Mouse (Mus musculus): ENCODE results near the gene Olfm2. TPM values are rescaled to one million over a fixed set of nuclear protein-coding genes. Genes with fewer than 3 reads are reported as not detected.
A peak's percentile ranks its signal among the peaks of the same experiment; 100 is the strongest.

The Olfm2 gene
- polyA plus RNA-seq, 1 experiment: 0.09 TPM

GRCm38 (mm10) chr9:20761388-20761787, 15.2 kb upstream of the Olfm2 start:
- Histone ChIP-seq H3K36me3 (ENCODE audit: control insufficient read depth, insufficient read depth) (no peaks in the 10 kb centered on the region), H3ac (ENCODE audit: control insufficient read depth, insufficient read length, low read depth) (no peak overlapping the region), H3K4me3 (ENCODE audit: insufficient read depth, poor library complexity, severe bottlenecking) (no peak overlapping the region), H3K27me3 (ENCODE audit: control insufficient read depth, insufficient read depth, insufficient read length) (no peaks in the 10 kb centered on the region), H3K79me2 (ENCODE audit: control insufficient read depth, insufficient read depth) (no peaks in the 10 kb centered on the region), H3K79me3 (ENCODE audit: low read depth) (no peaks in the 10 kb centered on the region)
- TF ChIP-seq CTCF (IDR thresholded peaks at IDR 0.05; ENCODE audit: control insufficient read depth, insufficient read depth, insufficient read length) (no peak), MYOG (IDR thresholded peaks at IDR 0.05; ENCODE audit: control insufficient read depth, extremely low read depth, insufficient read length) (no peak), USF1 (IDR thresholded peaks at IDR 0.05; ENCODE audit: low read depth) (no peak), FOSL1 (IDR thresholded peaks at IDR 0.05; ENCODE audit: insufficient read depth, low read length, poor library complexity, severe bottlenecking) (no peak), CEBPB (IDR thresholded peaks at IDR 0.05; ENCODE audit: low read depth) (no peak), MYOD1 (IDR thresholded peaks at IDR 0.05; ENCODE audit: control insufficient read depth, insufficient read length, low read depth) (no peak), MAX (IDR thresholded peaks at IDR 0.05) (no peak)

DNA sequence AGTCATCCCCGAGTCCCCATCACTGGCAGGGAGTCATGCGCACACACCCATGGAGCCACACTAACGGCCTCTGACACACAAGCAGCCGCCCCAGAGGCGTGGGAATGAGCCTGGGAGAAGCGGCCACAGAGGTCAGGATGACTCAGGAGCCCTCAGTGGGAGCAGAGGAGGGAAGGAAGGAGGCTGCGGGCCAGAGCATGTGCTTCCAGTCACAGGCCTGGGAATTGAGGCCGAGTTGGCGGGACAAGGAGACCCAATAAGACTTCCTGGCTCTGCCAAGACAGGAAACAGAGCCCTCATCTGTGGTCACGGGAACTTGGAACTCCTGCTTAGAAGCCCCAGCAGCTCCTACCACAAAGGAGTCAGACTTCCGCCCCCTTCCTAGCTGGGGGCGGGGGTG, 14.7 kb upstream of the Olfm2 start:
- H3K27me3 ChIP-seq (ENCODE audit: control insufficient read depth, insufficient read depth, insufficient read length): no peaks in the 10 kb centered on the region
- H3K36me3 ChIP-seq (ENCODE audit: control insufficient read depth, insufficient read depth): no peaks in the 10 kb centered on the region
- H3ac ChIP-seq (ENCODE audit: control insufficient read depth, insufficient read length, low read depth): no peak overlapping the region
- TF ChIP-seq CEBPB (IDR thresholded peaks at IDR 0.05; ENCODE audit: low read depth) (no peak), CTCF (IDR thresholded peaks at IDR 0.05; ENCODE audit: control insufficient read depth, insufficient read depth, insufficient read length) (no peak), MYOD1 (IDR thresholded peaks at IDR 0.05; ENCODE audit: control insufficient read depth, insufficient read length, low read depth) (no peak), MAX (IDR thresholded peaks at IDR 0.05) (peak; percentile 100), MYOG (IDR thresholded peaks at IDR 0.05; ENCODE audit: control insufficient read depth, extremely low read depth, insufficient read length) (no peak), FOSL1 (IDR thresholded peaks at IDR 0.05; ENCODE audit: insufficient read depth, low read length, poor library complexity, severe bottlenecking) (no peak), USF1 (IDR thresholded peaks at IDR 0.05; ENCODE audit: low read depth) (peak; percentile 5)
- no peak overlapping the region for H3K4me3 ChIP-seq (ENCODE audit: insufficient read depth, poor library complexity, severe bottlenecking)
- H3K79me2 ChIP-seq (ENCODE audit: control insufficient read depth, insufficient read depth): no peaks in the 10 kb centered on the region
- H3K79me3 ChIP-seq (ENCODE audit: low read depth): no peaks in the 10 kb centered on the region

DNA sequence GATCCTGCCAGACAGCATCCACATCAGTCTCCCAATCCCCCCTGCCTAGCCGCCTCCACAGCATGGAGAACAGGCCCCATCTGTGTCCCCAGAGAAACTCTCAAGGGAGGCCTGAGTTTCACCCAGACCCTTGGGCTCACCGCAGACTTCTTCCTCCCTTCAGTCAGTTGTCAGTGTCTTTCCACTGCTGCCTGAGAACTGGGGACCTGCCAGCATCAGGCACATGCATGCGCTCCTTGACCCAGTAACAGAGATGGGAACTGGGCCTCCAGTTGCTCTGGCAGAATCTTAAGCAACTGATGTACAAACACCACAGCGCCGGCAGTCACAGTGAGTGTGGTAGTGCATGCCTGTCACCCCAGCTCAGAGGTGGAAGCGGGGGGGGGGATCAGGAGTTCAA, 12.7 kb upstream of the Olfm2 start:
- no peaks in the 10 kb centered on the region for H3K36me3 ChIP-seq (ENCODE audit: control insufficient read depth, insufficient read depth)
- H3K79me2 ChIP-seq (ENCODE audit: control insufficient read depth, insufficient read depth): no peaks in the 10 kb centered on the region
- TF ChIP-seq USF1 (IDR thresholded peaks at IDR 0.05; ENCODE audit: low read depth) (no peak), FOSL1 (IDR thresholded peaks at IDR 0.05; ENCODE audit: insufficient read depth, low read length, poor library complexity, severe bottlenecking) (no peak), CTCF (IDR thresholded peaks at IDR 0.05; ENCODE audit: control insufficient read depth, insufficient read depth, insufficient read length) (no peak), MYOG (IDR thresholded peaks at IDR 0.05; ENCODE audit: control insufficient read depth, extremely low read depth, insufficient read length) (no peak), MYOD1 (IDR thresholded peaks at IDR 0.05; ENCODE audit: control insufficient read depth, insufficient read length, low read depth) (no peak), CEBPB (IDR thresholded peaks at IDR 0.05; ENCODE audit: low read depth) (no peak), MAX (IDR thresholded peaks at IDR 0.05) (no peak)
- H3K27me3 ChIP-seq (ENCODE audit: control insufficient read depth, insufficient read depth, insufficient read length): no peaks in the 10 kb centered on the region
- H3ac ChIP-seq (ENCODE audit: control insufficient read depth, insufficient read length, low read depth): no peak overlapping the region
- no peak overlapping the region for H3K4me3 ChIP-seq (ENCODE audit: insufficient read depth, poor library complexity, severe bottlenecking)
- H3K79me3 ChIP-seq (ENCODE audit: low read depth): no peaks in the 10 kb centered on the region

DNA sequence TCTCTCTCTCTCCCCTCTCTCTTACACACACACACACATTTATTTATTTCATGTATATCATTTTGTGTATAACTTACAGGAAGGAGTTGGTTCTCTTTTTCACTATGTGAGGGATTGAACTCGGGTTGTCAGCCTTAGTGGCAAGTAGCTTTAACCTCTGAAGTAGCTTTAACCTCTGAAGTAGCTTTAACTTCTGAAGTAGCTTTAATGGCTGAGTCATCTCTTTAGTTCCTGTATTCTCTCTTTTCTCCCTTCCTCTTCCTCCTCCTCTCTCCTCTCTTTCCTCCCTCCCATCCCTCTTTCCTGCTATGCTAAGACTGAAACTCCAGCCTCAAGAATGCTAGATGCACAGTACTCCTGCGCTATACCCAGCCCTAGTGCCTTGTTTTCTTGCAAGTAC, 12.1 kb upstream of the Olfm2 start:
- Histone ChIP-seq H3K79me2 (ENCODE audit: control insufficient read depth, insufficient read depth) (no peaks in the 10 kb centered on the region), H3K79me3 (ENCODE audit: low read depth) (no peaks in the 10 kb centered on the region), H3K4me3 (ENCODE audit: insufficient read depth, poor library complexity, severe bottlenecking) (no peak overlapping the region), H3K36me3 (ENCODE audit: control insufficient read depth, insufficient read depth) (no peaks in the 10 kb centered on the region), H3K27me3 (ENCODE audit: control insufficient read depth, insufficient read depth, insufficient read length) (no peaks in the 10 kb centered on the region), H3ac (ENCODE audit: control insufficient read depth, insufficient read length, low read depth) (no peak overlapping the region)
- TF ChIP-seq CEBPB (IDR thresholded peaks at IDR 0.05; ENCODE audit: low read depth): no peak
- TF ChIP-seq USF1 (IDR thresholded peaks at IDR 0.05; ENCODE audit: low read depth): no peak
- no peak for TF ChIP-seq FOSL1 (IDR thresholded peaks at IDR 0.05; ENCODE audit: insufficient read depth, low read length, poor library complexity, severe bottlenecking)
- TF ChIP-seq MYOG (IDR thresholded peaks at IDR 0.05; ENCODE audit: control insufficient read depth, extremely low read depth, insufficient read length): no peak
- TF ChIP-seq CTCF (IDR thresholded peaks at IDR 0.05; ENCODE audit: control insufficient read depth, insufficient read depth, insufficient read length): no peak
- no peak for TF ChIP-seq MAX (IDR thresholded peaks at IDR 0.05)
- TF ChIP-seq MYOD1 (IDR thresholded peaks at IDR 0.05; ENCODE audit: control insufficient read depth, insufficient read length, low read depth): no peak

- TF ChIP-seq CTCF (IDR thresholded peaks at IDR 0.05; ENCODE audit: control insufficient read depth, insufficient read depth, insufficient read length) (no peak), MYOG (IDR thresholded peaks at IDR 0.05; ENCODE audit: control insufficient read depth, extremely low read depth, insufficient read length) (no peak), CEBPB (IDR thresholded peaks at IDR 0.05; ENCODE audit: low read depth) (no peak)
- H3K79me3 ChIP-seq (ENCODE audit: low read depth): no peaks in the 10 kb centered on the region
- no peaks in the 10 kb centered on the region for H3K27me3 ChIP-seq (ENCODE audit: control insufficient read depth, insufficient read depth, insufficient read length)
- no peak overlapping the region for H3K4me3 ChIP-seq (ENCODE audit: insufficient read depth, poor library complexity, severe bottlenecking)
- H3ac ChIP-seq (ENCODE audit: control insufficient read depth, insufficient read length, low read depth): no peak overlapping the region
- H3K79me2 ChIP-seq (ENCODE audit: control insufficient read depth, insufficient read depth): no peaks in the 10 kb centered on the region
- H3K36me3 ChIP-seq (ENCODE audit: control insufficient read depth, insufficient read depth): no peaks in the 10 kb centered on the region
Measured at GRCm38 (mm10) chr9:20757087-20757955, 11.2 kb upstream of the Olfm2 start.

Data from C2C12 (cell line).